Mouse (Mus musculus): ENCODE measurements around the gene Rrm1. TPM values are rescaled to one million over a fixed set of nuclear protein-coding genes. Genes with fewer than 3 reads are reported as not detected.
A peak's percentile ranks its signal among the peaks of the same experiment; 100 is the strongest.

The Rrm1 gene
- polyA plus RNA-seq (2015; fragmentation: Nextera tagmentation; extraction: Ambion mirVana) = 20.7 and 25.2 TPM in 2 replicates

- H3K4me3 ChIP-seq (ENCODE audit: low read depth, low read length) = peak within 1 kb of the TSS; percentile 69
Observed at GRCm38 (mm10) chr7:102441657-102442391, at the start of gene Rrm1. TSS of gene Rrm1 (plus strand) at chr7:102441695.

GRCm38 (mm10) chr7:102393898-102394297, 47.6 kb upstream of the Rrm1 start:
- H3K36me3 ChIP-seq (ENCODE audit: insufficient read depth, low read length) = no peaks in the 10 kb centered on the region
- 64% methylated on average over 2 of the region's 2 CpGs for WGBS
- no peak for ATAC-seq

More at GRCm38 (mm10) chr7:102441657-102442391, at the start of gene Rrm1:
- Histone ChIP-seq H3K9me3 (ENCODE audit: low read length) (no peaks in the 10 kb centered on the region), H3K36me3 (ENCODE audit: insufficient read depth, low read length) (peaks cover 5% of the 10 kb centered on the region; the same call in 1 of the 2 replicates), H3K9ac (replicated peaks; ENCODE audit: low read depth) (peak within 1 kb of the TSS; percentile 54), H3K4me2 (replicated peaks; ENCODE audit: low read depth, low read length) (peak within 1 kb of the TSS; percentile 68), H3K27me3 (replicated peaks; ENCODE audit: insufficient read depth, low read length) (no peaks in the 10 kb centered on the region), H3K4me1 (ENCODE audit: insufficient read depth, low read depth, low read length) (0 out of 2 replicates have a peak, but pooled peaks cover 3% of the 10 kb centered on the region), H3K27ac (ENCODE audit: low read length) (peak within 1 kb of the TSS; percentile 9)
- ATAC-seq = peak; percentile 99
- WGBS = 0% methylated on average over 47 of the region's 56 CpGs
- peak; percentile 99 for DNase-seq (ENCODE audit: low spot score)
- TF ChIP-seq EP300 (IDR thresholded peaks at IDR 0.05) (no peak), CTCF (IDR thresholded peaks at IDR 0.05) (no peak)

GRCm38 (mm10) chr7:102395894-102396293, 45.6 kb upstream of the Rrm1 start:
- no peak overlapping the region for H3K9ac ChIP-seq (replicated peaks; ENCODE audit: low read depth)
- no peaks in the 10 kb centered on the region for H3K27me3 ChIP-seq (replicated peaks; ENCODE audit: insufficient read depth, low read length)
- WGBS = 40% methylated on average over 7 of the region's 7 CpGs
- DNase-seq (ENCODE audit: low spot score) = peak; percentile 36
- no peaks in the 10 kb centered on the region for H3K36me3 ChIP-seq (ENCODE audit: insufficient read depth, low read length)
- no peak overlapping the region for H3K4me3 ChIP-seq (ENCODE audit: low read depth, low read length)
- no peaks in the 10 kb centered on the region for H3K9me3 ChIP-seq (ENCODE audit: low read length)
- ATAC-seq = peak; percentile 64
- no peaks in the 10 kb centered on the region for H3K4me1 ChIP-seq (ENCODE audit: insufficient read depth, low read depth, low read length)
- TF ChIP-seq CTCF (IDR thresholded peaks at IDR 0.05) (no peak), EP300 (IDR thresholded peaks at IDR 0.05) (no peak)
- H3K27ac ChIP-seq (ENCODE audit: low read length) = no peak overlapping the region
- H3K4me2 ChIP-seq (replicated peaks; ENCODE audit: low read depth, low read length) = no peak overlapping the region

More at GRCm38 (mm10) chr7:102393898-102394297, 47.6 kb upstream of the Rrm1 start:
- no peaks in the 10 kb centered on the region for H3K9me3 ChIP-seq (ENCODE audit: low read length)
- H3K27ac ChIP-seq (ENCODE audit: low read length) = no peak overlapping the region
- TF ChIP-seq CTCF (IDR thresholded peaks at IDR 0.05) (no peak), EP300 (IDR thresholded peaks at IDR 0.05) (no peak)
- no peak overlapping the region for H3K4me2 ChIP-seq (replicated peaks; ENCODE audit: low read depth, low read length)
- no peak for DNase-seq (ENCODE audit: low spot score)
- H3K9ac ChIP-seq (replicated peaks; ENCODE audit: low read depth) = no peak overlapping the region
- no peak overlapping the region for H3K4me3 ChIP-seq (ENCODE audit: low read depth, low read length)
- H3K27me3 ChIP-seq (replicated peaks; ENCODE audit: insufficient read depth, low read length) = no peaks in the 10 kb centered on the region
- H3K4me1 ChIP-seq (ENCODE audit: insufficient read depth, low read depth, low read length) = no peaks in the 10 kb centered on the region; the same call in 1 of the 2 replicates

- no peak for DNase-seq (ENCODE audit: low spot score)
- Histone ChIP-seq H3K27me3 (replicated peaks; ENCODE audit: insufficient read depth, low read length) (no peaks in the 10 kb centered on the region), H3K9me3 (ENCODE audit: low read length) (no peaks in the 10 kb centered on the region), H3K36me3 (ENCODE audit: insufficient read depth, low read length) (no peaks in the 10 kb centered on the region), H3K4me2 (replicated peaks; ENCODE audit: low read depth, low read length) (no peak overlapping the region), H3K4me3 (ENCODE audit: low read depth, low read length) (no peak overlapping the region), H3K27ac (ENCODE audit: low read length) (no peak overlapping the region), H3K4me1 (ENCODE audit: insufficient read depth, low read depth, low read length) (no peaks in the 10 kb centered on the region), H3K9ac (replicated peaks; ENCODE audit: low read depth) (no peak overlapping the region)
- ATAC-seq = no peak
- no peak for TF ChIP-seq CTCF (IDR thresholded peaks at IDR 0.05)
- TF ChIP-seq EP300 (IDR thresholded peaks at IDR 0.05) = no peak
- 93% methylated on average over 3 of the region's 3 CpGs for WGBS
Observed at GRCm38 (mm10) chr7:102396331-102396730, 45.2 kb upstream of the Rrm1 start.

GRCm38 (mm10) chr7:102399180-102399731, 42.2 kb upstream of the Rrm1 start:
- ATAC-seq (no peak), DNase-seq (ENCODE audit: low spot score) (no peak)
- WGBS = 72% methylated on average over 3 of the region's 3 CpGs
- Histone ChIP-seq H3K36me3 (ENCODE audit: insufficient read depth, low read length) (no peaks in the 10 kb centered on the region), H3K27ac (ENCODE audit: low read length) (no peak overlapping the region), H3K4me1 (ENCODE audit: insufficient read depth, low read depth, low read length) (no peaks in the 10 kb centered on the region), H3K9ac (replicated peaks; ENCODE audit: low read depth) (no peak overlapping the region), H3K4me3 (ENCODE audit: low read depth, low read length) (no peak overlapping the region), H3K27me3 (replicated peaks; ENCODE audit: insufficient read depth, low read length) (no peaks in the 10 kb centered on the region), H3K4me2 (replicated peaks; ENCODE audit: low read depth, low read length) (no peak overlapping the region), H3K9me3 (ENCODE audit: low read length) (no peaks in the 10 kb centered on the region)
- TF ChIP-seq CTCF (IDR thresholded peaks at IDR 0.05) = no peak
- no peak for TF ChIP-seq EP300 (IDR thresholded peaks at IDR 0.05)

GRCm38 (mm10) chr7:102404118-102404517, 37.4 kb upstream of the Rrm1 start:
- WGBS = 93% methylated on average over 2 of the region's 2 CpGs
- no peak for TF ChIP-seq EP300 (IDR thresholded peaks at IDR 0.05)
- TF ChIP-seq CTCF (IDR thresholded peaks at IDR 0.05) = no peak
- DNase-seq (ENCODE audit: low spot score) (no peak), ATAC-seq (no peak)
- H3K27ac ChIP-seq (ENCODE audit: low read length) = no peak overlapping the region
- H3K27me3 ChIP-seq (replicated peaks; ENCODE audit: insufficient read depth, low read length) = no peaks in the 10 kb centered on the region
- H3K4me3 ChIP-seq (ENCODE audit: low read depth, low read length) = no peak overlapping the region
- no peaks in the 10 kb centered on the region for H3K9me3 ChIP-seq (ENCODE audit: low read length)
- H3K36me3 ChIP-seq (ENCODE audit: insufficient read depth, low read length) = no peaks in the 10 kb centered on the region
- H3K4me1 ChIP-seq (ENCODE audit: insufficient read depth, low read depth, low read length) = no peaks in the 10 kb centered on the region
- H3K9ac ChIP-seq (replicated peaks; ENCODE audit: low read depth) = no peak overlapping the region
- H3K4me2 ChIP-seq (replicated peaks; ENCODE audit: low read depth, low read length) = no peak overlapping the region

Measured in lung, postnatal 0 days (tissue).